Mouse (Mus musculus) ES-E14 (cell line): ENCODE data around the gene Etnk1. TPM values are rescaled to one million over a fixed set of nuclear protein-coding genes. Genes with fewer than 3 reads are reported as not detected.
"Not testable (repeated sequence)": the region's sequence is repeated elsewhere in the genome, so short reads cannot be mapped to it uniquely, and the experiment has no call there.

Experiments
- DNase-seq: peaks from one replicate; pipeline ENCODE4 v3.0.0-alpha.2; 2013; ENCODE audit warnings: low read depth, low spot score
- H3K27ac ChIP-seq: 2 replicates; pipeline ENCODE4 v1.5.1; 2012; ENCODE audit warnings: low read depth, mild to moderate bottlenecking, low read length, moderate library complexity, mixed read lengths; ENCODE audit not compliant: poor library complexity, insufficient read depth, severe bottlenecking
- H3K36me3 ChIP-seq: 2 replicates; pipeline ENCODE4 v1.6.1; 2012; ENCODE audit warnings: mild to moderate bottlenecking, low read length, moderate library complexity, mixed read lengths; ENCODE audit not compliant: control insufficient read depth, poor library complexity, insufficient read depth, severe bottlenecking
- H3K4me1 ChIP-seq, 2 experiments: fragments of 150-350 bp in 1 of 2; sonication (generic) in 1 of 2; 2 replicates each; pipeline ENCODE4 v1.6.1; 2012; ENCODE audit warnings: low read length in 2 of 2, mild to moderate bottlenecking in 1 of 2, mixed read lengths in 1 of 2; ENCODE audit not compliant: control insufficient read depth in 2 of 2, insufficient read depth in 2 of 2, poor library complexity in 1 of 2
- H3K4me3 ChIP-seq, 2 experiments: fragments of 150-350 bp in 1 of 2; sonication (generic) in 1 of 2; 2 replicates each; pipeline ENCODE4 v1.5.1; 2012; ENCODE audit warnings: low read length in 2 of 2, low read depth in 1 of 2, mild to moderate bottlenecking in 1 of 2, mixed read lengths in 1 of 2; ENCODE audit not compliant: insufficient read depth in 1 of 2, poor library complexity in 1 of 2, severe bottlenecking in 1 of 2
- H3K9ac ChIP-seq: 2 replicates; pipeline ENCODE4 v1.6.1; 2012; ENCODE audit warnings: low read depth, mild to moderate bottlenecking, low read length, mixed read lengths; ENCODE audit not compliant: poor library complexity, insufficient read depth, severe bottlenecking
- H3K9me3 ChIP-seq: fragments of 150-350 bp; sonication (generic); 2 replicates; pipeline ENCODE4 v1.6.1; 2012; ENCODE audit warnings: low read depth, mild to moderate bottlenecking, low read length; ENCODE audit not compliant: control insufficient read depth, insufficient read depth
- CHD2 ChIP-seq: IDR thresholded peaks from 2 replicates; pipeline ENCODE4 v1.6.1; 2014; ENCODE audit warnings: mild to moderate bottlenecking, low read depth, low read length, inconsistent platforms
- HCFC1 ChIP-seq: IDR thresholded peaks from 2 replicates; pipeline ENCODE4 v1.6.1; 2012; ENCODE audit warnings: low read length, inconsistent platforms, borderline replicate concordance; ENCODE audit not compliant: insufficient read depth
- MAFK ChIP-seq: IDR thresholded peaks from 2 replicates; pipeline ENCODE4 v1.6.1; 2014; ENCODE audit warnings: mild to moderate bottlenecking, low read depth, low read length, inconsistent platforms; ENCODE audit not compliant: insufficient read depth
- ZC3H11A ChIP-seq: IDR thresholded peaks from 2 replicates; pipeline ENCODE4 v1.6.1; 2012; ENCODE audit warnings: low read depth, mild to moderate bottlenecking, inconsistent platforms, low read length, borderline replicate concordance
- ZNF384 ChIP-seq: IDR thresholded peaks from 2 replicates; pipeline ENCODE4 v1.6.1; 2012; ENCODE audit warnings: low read depth, low read length, inconsistent platforms
- in situ Hi-C, 2 experiments: fragments of 600-800 bp; cut with MboI; formaldehyde crosslinking; loops; one replicate each; pipeline ENCODE4 v1.15.1; 2025; ENCODE audit warnings: low sequenced_read_pairs in 2 of 2, inconsistent platforms in 1 of 2; ENCODE audit not compliant: unreplicated experiment in 2 of 2
- total RNA-seq: library from RNA; depleted of rRNA; stranded (reverse); fragments of 300-350 nt; gene quantifications from 2 replicates; pipeline ENCODE4 v1.2.3, GENCODE M21; 2012

The Etnk1 gene
- total RNA-seq, 1 experiment, result 75.7 TPM

GRCm38 (mm10) chr6:143146756-143147155, 20.3 kb upstream of the Etnk1 start:
- TF ChIP-seq MAFK, result no peak
- no peak for TF ChIP-seq HCFC1
- TF ChIP-seq ZC3H11A, result no peak
- no peak for TF ChIP-seq CHD2
- no peak for TF ChIP-seq ZNF384
- peak overlapping the region in 1 of 2 experiments; percentile 37; a peak in 2 of 4 replicates for H3K4me3 ChIP-seq
- H3K27ac ChIP-seq, result peak overlapping the region; percentile 76; the same call in 1 of the 2 replicates
- no peak for DNase-seq
- no peaks in the 10 kb centered on the region for H3K9me3 ChIP-seq
- peak overlapping the region; percentile 44; the same call in 1 of the 2 replicates for H3K9ac ChIP-seq
- H3K4me1 ChIP-seq, result peaks cover 19 to 25% of the 10 kb centered on the region in 2 experiments
- in situ Hi-C loops, result no loop called here
- peaks cover 4% of the 10 kb centered on the region; the same call in 1 of the 2 replicates for H3K36me3 ChIP-seq

GRCm38 (mm10) chr6:143148868-143149267, 18.2 kb upstream of the Etnk1 start:
- in situ Hi-C loops, result no loop called here
- Histone ChIP-seq H3K36me3 (peaks cover 4% of the 10 kb centered on the region; the same call in 1 of the 2 replicates), H3K9ac (no peak overlapping the region), H3K4me3 (no peak overlapping the region), H3K4me1 (peaks cover 19 to 26% of the 10 kb centered on the region in 2 experiments), H3K9me3 (no peaks in the 10 kb centered on the region), H3K27ac (peak overlapping the region; percentile 83)
- TF ChIP-seq ZNF384 (no peak), MAFK (no peak), ZC3H11A (no peak), CHD2 (no peak), HCFC1 (no peak)
- no peak for DNase-seq

- no peak overlapping the region; the same call in 1 of the 2 replicates for H3K9ac ChIP-seq
- no peaks in the 10 kb centered on the region for H3K9me3 ChIP-seq
- H3K4me1 ChIP-seq, result peaks cover 20 to 29% of the 10 kb centered on the region in 2 experiments
- in situ Hi-C loops, result no loop called here
- H3K36me3 ChIP-seq, result peaks cover 4% of the 10 kb centered on the region; the same call in 1 of the 2 replicates
- TF ChIP-seq MAFK (no peak), ZC3H11A (no peak), HCFC1 (no peak), CHD2 (no peak), ZNF384 (no peak)
- no peak overlapping the region for H3K4me3 ChIP-seq
- DNase-seq, result no peak
- peak overlapping the region; percentile 67; the same call in 1 of the 2 replicates for H3K27ac ChIP-seq
Measured at GRCm38 (mm10) chr6:143149766-143150291, 17.2 kb upstream of the Etnk1 start.

GRCm38 (mm10) chr6:143151081-143151995, 15.7 kb upstream of the Etnk1 start:
- in situ Hi-C loops, H3K9me3 ChIP-seq, H3K36me3 ChIP-seq, DNase-seq, H3K4me3 ChIP-seq: not testable (repeated sequence)
- Histone ChIP-seq H3K27ac (peak overlapping the region; percentile 51), H3K4me1 (peaks cover 28% of the 10 kb centered on the region in 2 experiments), H3K9ac (peak overlapping the region; percentile 28; the same call in 1 of the 2 replicates)
- peak; percentile 93 for TF ChIP-seq ZNF384
